Mouse (Mus musculus) intestine, embryonic 16.5 days (tissue): ENCODE measurements at regions not wholly inside any gene's neighbourhood (a gene's known extent, or its start where the extent isn't known, plus 50 kb on each side); places are given as distances from the start of the nearest gene placed in this dataset.

Experiments
- ATAC-seq: fragments of 200-750 bp; cut with Nextera tagmentation; 2 replicates; pipeline ENCODE4 v1.8.0; 2017; ENCODE audit warnings: moderate TSS enrichment, moderate library complexity
- H3K27ac ChIP-seq: fragments of 300-500 bp; sonication (generic); 2 replicates; pipeline ENCODE4 v1.5.1; 2014; ENCODE audit warnings: mild to moderate bottlenecking, low read length
- H3K27me3 ChIP-seq: fragments of 300-500 bp; sonication (generic); replicated peaks from 2 replicates; pipeline ENCODE4 v1.6.1; 2014; ENCODE audit warnings: low read length, control low read depth, mixed read lengths; ENCODE audit not compliant: control insufficient read depth, insufficient read depth
- H3K36me3 ChIP-seq: fragments of 300-500 bp; sonication (generic); 2 replicates; pipeline ENCODE4 v1.6.1; 2014; ENCODE audit warnings: low read length, control low read depth; ENCODE audit not compliant: control insufficient read depth, insufficient read depth
- H3K4me1 ChIP-seq: fragments of 300-500 bp; sonication (generic); 2 replicates; pipeline ENCODE4 v1.6.1; 2014; ENCODE audit warnings: low read length, control low read depth, mixed read lengths; ENCODE audit not compliant: control insufficient read depth, insufficient read depth
- H3K4me2 ChIP-seq: fragments of 300-500 bp; sonication (generic); 2 replicates; pipeline ENCODE4 v1.6.1; 2014; ENCODE audit warnings: low read depth, low read length, control low read depth
- H3K4me3 ChIP-seq: fragments of 300-500 bp; sonication (generic); 2 replicates; pipeline ENCODE4 v1.5.1; 2014; ENCODE audit warnings: mild to moderate bottlenecking, low read length
- H3K9ac ChIP-seq: fragments of 300-500 bp; sonication (generic); 2 replicates; pipeline ENCODE4 v1.6.1; 2014; ENCODE audit warnings: low read depth, low read length
- H3K9me3 ChIP-seq: fragments of 300-500 bp; sonication (generic); 2 replicates; pipeline ENCODE4 v1.6.1; 2016; ENCODE audit warnings: low read length, control low read depth; ENCODE audit not compliant: control insufficient read depth
- WGBS: fragments of 180-500 bp; shearing (Covaris S2); extraction: QIAGEN DNeasy Blood & Tissue Kit; methylation state at CpG from one replicate; pipeline ENCODE4 v1.1.7; 2014; 5-methylcytosine and 5-hydroxymethylcytosine counted together

- H3K36me3 ChIP-seq = no peaks in the 10 kb centered on the region
- no peak overlapping the region for H3K27ac ChIP-seq
- no peaks in the 10 kb centered on the region for H3K27me3 ChIP-seq
- no peak for ATAC-seq
- H3K9ac ChIP-seq = no peak overlapping the region
- H3K4me3 ChIP-seq = no peak overlapping the region
- H3K4me1 ChIP-seq = no peaks in the 10 kb centered on the region
- no peaks in the 10 kb centered on the region for H3K9me3 ChIP-seq
- WGBS = 73% methylated on average over 4 of the region's 4 CpGs
- H3K4me2 ChIP-seq = no peak overlapping the region
These were observed 197.8 kb downstream of the Hs3st1 start for GRCm38 (mm10) chr5:39557376-39558001.

- Histone ChIP-seq H3K27me3 (no peaks in the 10 kb centered on the region), H3K4me1 (no peaks in the 10 kb centered on the region), H3K9ac (no peak overlapping the region), H3K9me3 (no peaks in the 10 kb centered on the region), H3K27ac (no peak overlapping the region), H3K4me3 (no peak overlapping the region), H3K36me3 (no peaks in the 10 kb centered on the region), H3K4me2 (no peak overlapping the region)
- no peak for ATAC-seq
- WGBS = 62% methylated on average over 2 of the region's 2 CpGs
These were observed 218.2 kb downstream of the Hs3st1 start for GRCm38 (mm10) chr5:39537044-39537443.

- no peak overlapping the region for H3K9ac ChIP-seq
- no peaks in the 10 kb centered on the region for H3K27me3 ChIP-seq
- H3K27ac ChIP-seq = no peak overlapping the region
- no peaks in the 10 kb centered on the region for H3K36me3 ChIP-seq
- no peaks in the 10 kb centered on the region for H3K9me3 ChIP-seq
- no peak overlapping the region for H3K4me3 ChIP-seq
- no peak for ATAC-seq
- no peaks in the 10 kb centered on the region for H3K4me1 ChIP-seq
- WGBS = 53% methylated on average over 2 of the region's 2 CpGs
- no peak overlapping the region for H3K4me2 ChIP-seq
These were observed 218.9 kb downstream of the Hs3st1 start for GRCm38 (mm10) chr5:39536351-39536750.

- Histone ChIP-seq H3K9me3 (no peaks in the 10 kb centered on the region), H3K27me3 (no peaks in the 10 kb centered on the region), H3K27ac (no peak overlapping the region), H3K4me3 (no peak overlapping the region), H3K4me2 (no peak overlapping the region), H3K9ac (no peak overlapping the region), H3K4me1 (no peaks in the 10 kb centered on the region), H3K36me3 (no peaks in the 10 kb centered on the region)
- no peak for ATAC-seq
- WGBS = 83% methylated on average over 1 of the region's 1 CpGs
These were observed 245.0 kb downstream of the Hs3st1 start for GRCm38 (mm10) chr5:39510246-39510645.

- no peak overlapping the region for H3K4me3 ChIP-seq
These were observed 272.5 kb downstream of the Hs3st1 start for GRCm38 (mm10) chr5:39482756-39483155.

GRCm38 (mm10) chr5:39458116-39458525 lies 297.2 kb downstream of the Hs3st1 start:
- Histone ChIP-seq H3K9ac (no peak overlapping the region), H3K9me3 (no peaks in the 10 kb centered on the region), H3K36me3 (no peaks in the 10 kb centered on the region), H3K4me2 (no peak overlapping the region), H3K4me3 (no peak overlapping the region), H3K4me1 (no peaks in the 10 kb centered on the region), H3K27ac (no peak overlapping the region), H3K27me3 (no peaks in the 10 kb centered on the region)
- ATAC-seq = no peak
- 78% methylated on average over 2 of the region's 2 CpGs for WGBS

More at GRCm38 (mm10) chr5:39482756-39483155, 272.5 kb downstream of the Hs3st1 start:
- Histone ChIP-seq H3K36me3 (no peaks in the 10 kb centered on the region), H3K4me1 (no peaks in the 10 kb centered on the region), H3K27ac (no peak overlapping the region), H3K27me3 (no peaks in the 10 kb centered on the region), H3K9ac (no peak overlapping the region), H3K4me2 (no peak overlapping the region), H3K9me3 (no peaks in the 10 kb centered on the region)
- WGBS = 66% methylated on average over 5 of the region's 5 CpGs
- no peak for ATAC-seq

GRCm38 (mm10) chr5:39453706-39454105 lies 301.6 kb downstream of the Hs3st1 start:
- no peak overlapping the region for H3K9ac ChIP-seq
- H3K4me1 ChIP-seq = no peaks in the 10 kb centered on the region
- ATAC-seq = no peak
- no peak overlapping the region for H3K4me2 ChIP-seq
- H3K9me3 ChIP-seq = no peaks in the 10 kb centered on the region
- no peaks in the 10 kb centered on the region for H3K27me3 ChIP-seq
- H3K27ac ChIP-seq = no peak overlapping the region
- H3K4me3 ChIP-seq = no peak overlapping the region
- no peaks in the 10 kb centered on the region for H3K36me3 ChIP-seq

GRCm38 (mm10) chr5:39440817-39441216 lies 314.5 kb downstream of the Hs3st1 start:
- H3K4me2 ChIP-seq = no peak overlapping the region
- no peaks in the 10 kb centered on the region for H3K9me3 ChIP-seq
- no peak overlapping the region for H3K9ac ChIP-seq
- 0 out of 2 replicates have a peak, but pooled peaks cover 5% of the 10 kb centered on the region for H3K4me1 ChIP-seq
- no peak overlapping the region for H3K27ac ChIP-seq
- 83% methylated on average over 3 of the region's 3 CpGs for WGBS
- no peak for ATAC-seq
- no peak overlapping the region for H3K4me3 ChIP-seq
- no peaks in the 10 kb centered on the region for H3K27me3 ChIP-seq
- H3K36me3 ChIP-seq = no peaks in the 10 kb centered on the region

GRCm38 (mm10) chr5:39437463-39438201 lies 317.6 kb downstream of the Hs3st1 start:
- WGBS = 27% methylated on average over 4 of the region's 4 CpGs
- peak; percentile 67 for ATAC-seq
- no peak overlapping the region for H3K9ac ChIP-seq
- H3K4me1 ChIP-seq = 0 out of 2 replicates have a peak, but pooled peaks cover 5% of the 10 kb centered on the region
- H3K9me3 ChIP-seq = no peaks in the 10 kb centered on the region
- no peak overlapping the region for H3K4me3 ChIP-seq
- no peak overlapping the region for H3K4me2 ChIP-seq
- no peak overlapping the region for H3K27ac ChIP-seq
- no peaks in the 10 kb centered on the region for H3K36me3 ChIP-seq
- no peaks in the 10 kb centered on the region for H3K27me3 ChIP-seq
